Mouse (Mus musculus) adrenal gland (tissue): Measurements from ENCODE around the gene Prom1.

Source experiments
- intact Hi-C: fragments of 180-260 bp; cut with DNase I; formaldehyde crosslinking; loops from one replicate; pipeline ENCODE4 v1.15.1; 2025

Prom1 gene

GRCm38 (mm10) chr5:44085871-44086270 lies 16.0 kb downstream of the Prom1 start:
- intact Hi-C loops = no loop called here

- intact Hi-C loops = no loop called here
Observed at GRCm38 (mm10) chr5:44081108-44081507, 20.7 kb downstream of the Prom1 start.

- intact Hi-C loops = no loop called here
Observed at GRCm38 (mm10) chr5:44080276-44081054, 21.4 kb downstream of the Prom1 start.

GRCm38 (mm10) chr5:44075432-44075831 lies 26.4 kb downstream of the Prom1 start:
- intact Hi-C loops = no loop called here

GRCm38 (mm10) chr5:44073634-44074033 lies 28.2 kb downstream of the Prom1 start:
- intact Hi-C loops = no loop called here

GRCm38 (mm10) chr5:44070529-44071133 lies 31.2 kb downstream of the Prom1 start:
- intact Hi-C loops = no loop called here

GRCm38 (mm10) chr5:44058258-44058657 lies 43.6 kb downstream of the Prom1 start:
- intact Hi-C loops = loop anchor here (10.0 kb wide), 1 partner anchor 1367 kb away; no protein-coding TSS in a partner anchor

- intact Hi-C loops = loop anchor here (5.0 to 10.0 kb wide), 2 partner anchors 52 to 1375 kb away; partner anchors contain the start of gene Prom1
Observed at GRCm38 (mm10) chr5:44050213-44050612, 51.6 kb downstream of the Prom1 start.

GRCm38 (mm10) chr5:44049395-44049976 lies 52.3 kb downstream of the Prom1 start:
- intact Hi-C loops = loop anchor here (5.0 kb wide), 1 partner anchor 228 kb away; no protein-coding TSS in a partner anchor

GRCm38 (mm10) chr5:44048568-44049363 lies 53.1 kb downstream of the Prom1 start:
- intact Hi-C loops = loop anchor here (5.0 kb wide), 1 partner anchor 229 kb away; no protein-coding TSS in a partner anchor

- intact Hi-C loops = no loop called here
Observed at GRCm38 (mm10) chr5:44041725-44042124, 60.1 kb downstream of the Prom1 start.

- intact Hi-C loops = no loop called here
Observed at GRCm38 (mm10) chr5:44041056-44041455, 60.8 kb downstream of the Prom1 start.

GRCm38 (mm10) chr5:43998295-43998989 lies 103.4 kb downstream of the Prom1 start:
- intact Hi-C loops = no loop called here

GRCm38 (mm10) chr5:43997626-43998025 lies 104.2 kb downstream of the Prom1 start:
- intact Hi-C loops = no loop called here

GRCm38 (mm10) chr5:43996162-43996561 lies 105.7 kb downstream of the Prom1 start:
- intact Hi-C loops = no loop called here

GRCm38 (mm10) chr5:43994981-43995380 lies 106.9 kb downstream of the Prom1 start:
- intact Hi-C loops = loop anchor here (5.0 kb wide), 2 partner anchors 153 to 323 kb away; no protein-coding TSS in a partner anchor

GRCm38 (mm10) chr5:43990316-43990715 lies 111.5 kb downstream of the Prom1 start:
- intact Hi-C loops = loop anchor here (2.0 to 5.0 kb wide), 4 partner anchors 68 to 318 kb away; no protein-coding TSS in a partner anchor

GRCm38 (mm10) chr5:43989017-43989416 lies 112.8 kb downstream of the Prom1 start:
- intact Hi-C loops = no loop called here

- intact Hi-C loops = no loop called here
Observed at GRCm38 (mm10) chr5:43986212-43986611, 115.6 kb downstream of the Prom1 start.

- intact Hi-C loops = no loop called here
Observed at GRCm38 (mm10) chr5:43982896-43983295, 118.9 kb downstream of the Prom1 start.

- intact Hi-C loops = no loop called here
Observed at GRCm38 (mm10) chr5:43981620-43982019, 120.2 kb downstream of the Prom1 start, which contains the start of gene Fgfbp1. Gene Fgfbp1 (minus strand): TSS chr5:43981779.
